Mouse (Mus musculus): ENCODE results near the gene Hhatl. TPM values are rescaled to one million over a fixed set of nuclear protein-coding genes. Genes with fewer than 3 reads are reported as not detected.

Hhatl gene
- total RNA-seq, 2 experiments from 2014 or later: 118 to 123 TPM

DNA sequence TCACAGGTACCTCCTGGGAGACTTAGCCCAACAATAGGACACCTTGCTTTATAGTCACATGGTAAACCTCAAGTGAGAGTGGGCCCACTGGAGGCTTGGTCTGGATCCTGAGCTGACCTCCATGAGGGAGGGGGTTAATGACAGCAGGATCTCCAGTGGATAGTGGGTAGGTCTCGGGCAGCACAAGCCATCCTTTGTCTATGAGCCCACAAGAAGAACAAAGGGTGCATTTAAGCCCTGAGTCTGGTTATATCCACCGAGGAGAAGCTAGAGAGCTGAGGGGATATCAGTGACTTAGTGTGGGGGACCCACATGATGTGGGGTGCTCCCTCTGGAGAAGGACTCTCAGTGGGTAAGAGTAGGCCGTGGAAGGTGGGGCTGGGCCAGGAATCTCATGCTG lies 16.2 kb upstream of the Hhatl start:
- no peak for DNase-seq (ENCODE audit: low spot score)
- intact Hi-C loops (cut with DNase I): no loop called here

DNA sequence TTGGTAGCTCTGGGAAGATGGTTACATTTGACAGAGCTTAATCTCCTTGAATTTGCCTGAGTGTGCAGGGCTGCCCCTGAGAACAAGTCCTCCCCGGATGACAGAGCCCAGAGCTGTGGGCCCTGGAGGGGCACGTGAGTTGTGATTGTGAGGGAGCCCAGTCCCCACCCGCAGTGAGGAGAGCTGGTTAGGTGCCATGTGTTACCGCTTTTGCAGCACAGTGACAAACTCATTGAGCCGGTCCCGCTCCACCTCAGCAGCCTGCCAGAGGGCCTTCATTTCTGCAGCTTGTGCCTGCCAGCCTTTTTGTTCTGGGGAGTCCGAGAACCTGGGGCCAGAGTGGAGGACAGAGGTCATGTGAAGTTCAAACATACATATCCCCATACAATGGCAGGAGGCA lies 15.6 kb upstream of the Hhatl start:
- DNase-seq (ENCODE audit: low spot score): no peak
- intact Hi-C loops (cut with DNase I): no loop called here

DNA sequence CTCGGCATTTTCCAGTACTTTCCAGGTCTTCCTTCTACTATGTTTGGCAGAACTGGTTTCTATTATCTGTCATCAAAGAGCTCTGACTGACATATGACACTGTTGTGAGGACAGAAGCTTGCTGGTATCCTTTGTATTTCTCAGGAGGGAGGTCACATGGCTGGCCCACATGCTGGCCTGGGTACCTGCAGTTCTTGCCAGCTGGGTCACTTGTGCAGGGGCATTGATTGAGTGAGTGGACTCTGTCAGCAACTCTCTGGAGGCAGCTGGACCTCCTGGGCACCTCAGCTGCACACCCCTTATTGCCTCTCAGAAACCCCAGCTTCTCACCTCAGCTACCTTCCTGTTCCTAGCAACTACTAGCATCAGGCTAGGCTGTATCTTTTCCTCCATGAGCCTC lies 15.2 kb upstream of the Hhatl start:
- no peak for DNase-seq (ENCODE audit: low spot score)
- intact Hi-C loops (cut with DNase I): no loop called here

DNA sequence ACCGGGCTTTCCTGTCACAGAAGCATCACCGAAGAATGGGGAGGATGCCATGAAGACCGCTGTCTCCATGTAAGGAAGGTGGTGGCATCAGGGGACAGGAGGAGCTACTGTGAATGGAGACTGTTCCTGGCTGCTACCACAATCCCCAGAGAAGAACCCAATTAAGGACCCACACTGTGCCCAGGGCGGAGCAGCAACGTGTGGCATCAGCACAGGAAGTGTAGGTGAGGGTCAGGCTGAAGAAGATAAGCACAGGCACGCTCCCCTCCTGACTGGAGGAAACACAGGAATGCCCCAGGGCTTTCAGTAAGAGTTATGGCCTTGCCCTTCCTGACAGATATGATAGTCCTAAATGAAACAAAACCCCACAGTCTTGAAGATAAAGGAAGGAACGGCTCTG lies 10.4 kb upstream of the Hhatl start:
- intact Hi-C loops (cut with DNase I): no loop called here
- DNase-seq (ENCODE audit: low spot score): no peak

DNA sequence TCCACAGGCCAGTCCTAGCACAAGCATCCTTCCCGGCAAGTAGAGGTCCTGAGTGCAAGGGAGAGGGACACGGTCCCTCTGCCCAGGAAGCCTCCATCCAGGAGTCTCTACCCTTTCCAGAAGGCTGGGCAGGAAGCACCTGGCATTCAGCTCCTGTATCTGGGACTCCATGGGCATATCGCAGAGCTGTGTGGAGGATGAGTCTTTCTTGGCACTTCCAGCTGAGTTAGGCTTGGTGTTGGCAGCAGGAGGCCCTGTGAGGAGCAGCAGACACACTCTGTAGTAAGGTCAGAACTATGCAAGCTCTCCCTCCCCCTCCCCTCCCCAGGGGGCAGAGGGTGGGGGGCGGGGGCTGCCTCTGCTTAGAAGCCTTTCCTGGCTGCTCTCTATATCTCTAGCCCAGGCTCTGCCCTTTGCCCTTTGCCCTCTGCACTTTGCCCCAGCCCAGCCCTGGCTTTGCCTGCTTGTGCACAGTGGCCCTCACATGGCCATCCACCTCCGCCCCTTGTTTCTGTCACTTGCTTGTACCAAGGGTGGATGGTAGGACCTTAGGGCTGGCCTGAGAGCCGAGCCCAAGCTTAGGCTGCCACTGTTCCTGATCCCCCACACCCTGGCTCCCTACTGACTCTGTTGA lies 6.7 kb upstream of the Hhatl start:
- intact Hi-C loops (cut with DNase I): no loop called here
- DNase-seq (ENCODE audit: low spot score): no peak

DNA sequence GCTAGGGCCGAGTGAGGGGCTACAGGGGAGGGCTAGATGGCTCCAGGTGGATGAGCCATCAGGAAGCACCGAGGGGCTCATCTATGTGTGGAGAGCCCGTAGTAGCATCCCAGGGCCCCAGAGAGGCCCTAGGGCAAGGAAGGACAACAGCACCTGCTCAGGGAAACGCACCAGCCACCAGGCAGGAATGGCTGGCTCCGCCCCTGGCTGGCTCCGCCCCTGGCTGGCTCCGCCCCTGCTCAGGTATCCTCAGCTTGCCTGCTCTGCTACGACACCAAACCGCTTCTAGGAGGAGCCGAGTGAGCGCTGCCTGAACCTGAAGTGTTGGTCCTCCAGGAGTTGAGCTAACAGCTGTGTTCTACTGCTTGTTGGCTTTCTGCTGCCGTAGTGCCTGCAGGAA lies 5.4 kb upstream of the Hhatl start:
- no peak for DNase-seq (ENCODE audit: low spot score)
- intact Hi-C loops (cut with DNase I): no loop called here

DNA sequence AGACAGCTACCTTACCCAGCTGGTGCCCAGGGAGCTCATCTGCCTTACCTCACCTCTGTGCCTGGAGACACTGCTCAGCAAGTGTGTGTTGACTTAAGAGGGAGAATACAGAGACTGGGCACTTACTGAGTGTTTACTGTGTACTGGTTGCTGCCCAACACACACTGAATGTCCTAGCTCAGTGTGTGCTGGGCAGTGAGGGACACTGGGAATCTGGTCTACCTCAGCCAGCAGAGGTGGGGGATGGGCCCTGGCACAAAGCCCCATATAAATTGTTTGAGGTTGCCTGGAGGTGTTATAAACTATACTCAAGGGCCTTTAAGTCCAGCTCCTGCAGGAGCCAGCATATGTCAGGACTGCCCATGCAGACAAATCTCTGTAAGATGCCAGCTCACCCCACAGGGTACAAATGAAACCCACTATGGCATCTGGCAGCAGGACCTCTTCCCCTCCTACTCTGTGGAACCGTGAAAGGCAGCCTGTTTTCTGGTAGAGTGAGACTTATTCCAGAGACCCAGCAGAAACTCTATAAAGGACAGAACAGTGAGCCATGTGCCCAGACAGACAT lies 2.7 kb upstream of the Hhatl start:
- no peak for DNase-seq (ENCODE audit: low spot score)
- intact Hi-C loops (cut with DNase I): no loop called here

DNA sequence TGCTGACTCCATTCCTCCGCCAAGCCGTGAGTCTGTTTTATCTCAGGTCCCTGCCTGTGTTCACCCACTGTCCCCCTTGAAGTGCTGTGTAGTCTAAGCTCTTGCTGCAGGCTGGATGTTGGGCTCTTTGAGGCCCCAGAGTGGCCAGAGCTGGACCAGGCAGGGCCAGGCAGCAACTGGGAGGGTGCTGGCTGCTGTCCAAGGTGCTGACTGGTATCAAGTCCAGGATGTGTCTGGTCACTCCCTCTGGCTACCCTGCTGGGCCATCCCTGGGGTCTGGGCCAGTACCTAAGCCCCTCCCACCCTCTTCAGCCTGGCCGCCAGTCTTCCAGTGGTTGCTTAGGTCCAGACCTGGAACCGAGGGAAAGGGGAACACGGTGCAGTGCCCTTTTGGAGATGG lies 1.1 kb downstream of the Hhatl start:
- peak; percentile 45 for DNase-seq (ENCODE audit: low spot score)
- intact Hi-C loops (cut with DNase I): no loop called here

DNA sequence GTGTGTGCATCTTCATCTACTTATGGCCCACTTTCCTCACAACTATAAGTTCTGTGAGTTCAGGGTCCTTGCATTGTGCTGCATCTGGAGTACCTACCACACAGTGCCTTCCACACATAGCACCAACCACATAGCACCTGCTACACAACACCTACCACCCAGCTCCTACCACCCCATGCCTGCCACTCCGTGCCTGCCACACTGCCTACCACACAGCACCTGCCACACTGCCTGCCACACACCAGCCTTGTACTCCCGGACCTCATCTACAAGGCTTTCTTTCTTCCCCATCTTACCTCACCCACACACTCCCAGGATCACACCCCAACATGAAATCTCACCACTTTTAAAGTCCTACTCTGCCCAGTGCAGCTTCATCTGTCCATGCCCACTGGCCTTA lies 5.9 kb downstream of the Hhatl start:
- no peak for DNase-seq (ENCODE audit: low spot score)
- intact Hi-C loops (cut with DNase I): no loop called here

DNA sequence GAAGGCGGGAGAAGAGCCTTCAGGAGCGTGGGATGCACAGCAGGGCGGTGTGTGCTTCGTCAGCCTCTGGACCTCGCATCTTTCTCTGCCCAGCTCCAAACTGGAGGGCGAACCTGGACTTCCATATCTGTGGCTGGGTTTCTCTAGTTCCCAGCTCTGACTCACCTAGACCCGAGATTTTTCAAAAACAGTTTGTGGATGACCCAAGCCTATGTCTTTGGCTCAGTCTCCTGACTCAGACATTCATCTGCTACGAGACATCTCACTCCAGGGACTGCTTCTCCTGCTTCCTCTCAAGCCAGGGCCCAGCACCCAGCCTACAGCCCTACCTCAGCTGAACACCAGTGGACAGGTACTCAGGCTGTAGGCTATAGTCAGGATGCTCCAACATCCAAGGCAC lies 7.0 kb downstream of the Hhatl start:
- no peak for DNase-seq (ENCODE audit: low spot score)
- intact Hi-C loops (cut with DNase I): no loop called here

DNA sequence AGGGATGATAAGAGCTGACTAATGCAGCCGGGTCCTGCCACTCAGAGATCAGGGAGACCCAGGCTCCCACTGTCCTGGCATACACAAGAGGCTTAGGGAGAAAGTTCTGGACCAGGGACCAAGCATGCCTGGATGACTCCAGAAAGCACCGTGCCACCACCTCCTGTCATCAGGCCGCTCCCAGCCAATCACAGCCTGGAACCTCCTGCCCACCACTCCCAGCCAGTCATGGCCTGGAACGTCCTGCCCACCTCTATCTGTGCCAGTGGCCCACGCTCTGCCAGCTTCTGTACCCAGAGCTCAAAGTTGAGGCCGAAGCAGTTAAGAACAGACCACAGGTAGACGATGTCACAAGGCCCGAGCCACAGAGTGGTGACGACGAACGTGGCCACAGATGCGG lies 7.5 kb downstream of the Hhatl start:
- intact Hi-C loops (cut with DNase I): no loop called here
- DNase-seq (ENCODE audit: low spot score): no peak

DNA sequence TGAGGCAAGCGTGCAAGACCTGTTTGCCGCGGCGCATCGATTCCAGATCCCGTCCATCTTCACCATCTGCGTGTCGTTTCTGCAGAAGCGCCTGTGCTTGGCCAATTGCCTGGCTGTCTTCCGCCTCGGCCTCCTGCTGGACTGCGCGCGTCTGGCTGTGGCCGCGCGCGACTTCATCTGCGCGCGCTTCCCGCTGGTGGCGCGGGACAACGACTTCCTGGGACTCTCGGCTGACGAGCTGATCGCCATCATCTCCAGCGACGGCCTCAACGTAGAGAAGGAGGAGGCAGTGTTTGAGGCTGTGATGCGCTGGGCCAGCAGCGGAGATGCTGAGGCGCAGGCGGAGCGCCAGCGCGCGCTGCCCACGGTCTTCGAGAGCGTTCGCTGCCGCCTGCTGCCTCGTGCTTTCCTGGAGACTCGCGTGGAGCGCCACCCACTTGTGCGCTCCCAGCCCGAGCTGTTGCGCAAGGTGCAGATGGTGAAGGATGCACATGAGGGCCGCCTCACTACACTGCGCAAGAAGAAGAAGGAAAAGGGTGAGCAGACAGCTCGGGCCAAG lies 14.2 kb downstream of the Hhatl start:
- intact Hi-C loops (cut with DNase I): no loop called here
- no peak for DNase-seq (ENCODE audit: low spot score)

DNA sequence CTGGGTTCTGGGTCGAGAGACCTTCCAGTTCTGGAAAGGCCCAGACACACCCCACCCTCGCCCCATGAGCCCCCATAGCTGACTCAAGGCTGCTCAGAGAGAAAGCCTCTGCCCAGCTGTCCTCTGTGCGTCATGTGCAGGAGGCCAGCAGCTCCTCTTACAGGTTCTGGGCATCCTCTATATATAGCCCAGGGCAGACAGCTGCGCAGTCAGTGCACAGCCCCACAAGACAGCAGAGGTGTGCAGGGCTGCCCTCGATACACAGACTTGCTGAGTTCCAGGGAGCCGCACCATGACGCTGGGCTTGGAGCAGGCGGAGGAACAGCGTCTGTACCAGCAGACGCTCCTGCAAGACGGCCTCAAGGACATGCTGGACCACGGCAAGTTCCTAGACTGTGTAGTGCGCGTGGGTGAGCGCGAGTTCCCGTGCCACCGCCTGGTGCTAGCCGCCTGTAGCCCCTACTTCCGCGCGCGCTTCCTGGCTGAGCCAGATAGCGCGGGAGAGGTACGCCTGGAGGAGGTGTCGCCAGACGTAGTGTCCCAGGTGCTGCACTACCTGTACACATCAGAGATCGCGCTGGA lies 14.7 kb downstream of the Hhatl start, which contains the start of gene Klhl40:
Gene Klhl40, plus strand, starts transcription at position 124 of the 582 bp plus-strand sequence.
- no peak for DNase-seq (ENCODE audit: low spot score)
- intact Hi-C loops (cut with DNase I): no loop called here

DNA sequence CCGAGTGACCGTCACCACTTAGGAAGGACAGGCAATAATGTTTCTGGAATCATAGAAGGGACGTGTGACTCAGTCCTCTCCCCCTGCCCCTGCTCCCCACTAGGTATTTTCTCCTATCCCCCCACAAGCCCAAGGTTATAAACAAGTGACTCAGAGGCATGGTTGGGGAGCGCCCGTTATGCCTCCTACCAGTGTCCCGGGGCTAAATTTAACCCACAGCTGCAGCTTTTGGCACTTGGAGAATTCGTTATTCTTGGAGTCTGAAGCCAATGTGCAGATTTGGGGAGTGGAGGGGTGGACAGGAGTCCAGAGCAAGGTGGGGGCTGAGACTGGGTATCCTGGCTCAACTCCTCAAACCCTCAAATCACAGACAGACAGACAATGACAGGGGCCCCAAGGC lies 15.8 kb downstream of the Hhatl start:
- intact Hi-C loops (cut with DNase I): no loop called here
- no peak for DNase-seq (ENCODE audit: low spot score)

DNA sequence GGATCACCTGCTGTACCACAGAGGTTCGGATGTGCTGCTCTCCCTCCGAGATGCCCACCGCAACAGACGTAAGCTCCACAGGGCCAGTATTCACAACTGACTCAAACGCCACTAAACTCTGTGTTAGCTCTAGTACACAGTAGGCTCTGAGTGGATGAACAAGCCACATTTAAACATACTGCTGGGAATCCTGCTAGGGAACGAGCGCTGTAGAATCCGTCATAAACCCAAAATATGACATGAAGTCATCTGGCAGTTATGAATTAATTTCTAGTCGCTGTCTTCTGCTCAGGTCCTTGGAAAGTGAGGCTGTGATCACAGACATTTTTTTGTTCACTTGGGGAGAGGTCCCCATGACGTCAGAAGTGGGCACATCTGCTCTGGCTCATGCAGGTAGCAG lies 16.4 kb downstream of the Hhatl start:
- DNase-seq (ENCODE audit: low spot score): no peak
- intact Hi-C loops (cut with DNase I): no loop called here

DNA sequence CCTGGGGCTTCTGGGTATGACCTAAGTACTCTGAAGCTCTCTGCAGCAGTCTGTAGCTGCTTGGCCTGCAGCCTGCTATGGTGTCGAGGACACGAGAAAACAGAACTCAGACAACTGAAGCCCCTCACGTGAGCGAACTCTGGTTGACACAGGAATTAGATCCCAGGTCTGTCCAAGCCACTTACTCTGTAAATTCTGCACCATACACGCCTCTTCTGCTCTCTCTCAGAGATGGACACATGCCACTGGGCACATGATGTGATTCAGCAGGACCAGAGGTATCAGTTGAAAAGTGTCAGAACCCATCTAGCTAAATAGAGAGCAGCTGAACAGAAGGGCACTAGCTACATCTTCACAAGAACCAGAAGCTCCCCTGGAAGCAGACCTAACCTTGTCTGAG lies 19.9 kb downstream of the Hhatl start:
- intact Hi-C loops (cut with DNase I): no loop called here

DNA sequence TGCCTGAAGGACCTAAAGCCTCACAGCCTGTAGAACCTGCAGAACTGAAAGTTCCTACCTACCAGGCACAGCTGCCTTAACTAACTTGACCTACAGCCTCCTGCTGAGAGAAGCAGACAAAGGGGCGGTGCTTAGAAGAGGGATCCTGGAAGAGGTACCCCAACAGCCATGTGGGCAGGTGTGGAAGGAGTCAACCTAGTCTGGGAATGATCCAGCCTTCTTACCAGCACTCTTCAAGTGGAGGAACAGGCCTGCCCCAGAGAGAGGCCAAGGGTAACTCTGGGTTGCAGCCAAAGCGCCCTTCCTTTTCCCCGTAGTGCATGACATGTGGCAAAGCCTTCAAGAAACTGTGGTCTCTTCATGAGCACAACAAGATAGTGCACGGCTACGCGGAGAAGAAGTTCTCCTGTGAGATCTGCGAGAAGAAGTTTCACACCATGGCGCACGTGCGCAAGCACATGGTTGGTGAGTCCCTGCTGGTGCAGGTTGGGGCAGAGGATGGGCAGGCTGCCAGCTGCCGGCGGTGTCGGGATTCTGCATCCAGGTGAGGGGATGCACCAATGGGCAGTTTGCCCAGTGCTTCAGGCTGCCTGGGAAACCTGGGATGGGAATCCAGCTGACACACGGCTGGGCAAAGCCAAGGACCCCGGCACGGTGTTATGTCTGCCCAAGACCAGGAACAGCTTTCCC lies 27.0 kb downstream of the Hhatl start:
- intact Hi-C loops (cut with DNase I): no loop called here
- no peak for DNase-seq (ENCODE audit: low spot score)

More for the DNA sequence above, 19.9 kb downstream of the Hhatl start:
- DNase-seq (ENCODE audit: low spot score): no peak

DNA sequence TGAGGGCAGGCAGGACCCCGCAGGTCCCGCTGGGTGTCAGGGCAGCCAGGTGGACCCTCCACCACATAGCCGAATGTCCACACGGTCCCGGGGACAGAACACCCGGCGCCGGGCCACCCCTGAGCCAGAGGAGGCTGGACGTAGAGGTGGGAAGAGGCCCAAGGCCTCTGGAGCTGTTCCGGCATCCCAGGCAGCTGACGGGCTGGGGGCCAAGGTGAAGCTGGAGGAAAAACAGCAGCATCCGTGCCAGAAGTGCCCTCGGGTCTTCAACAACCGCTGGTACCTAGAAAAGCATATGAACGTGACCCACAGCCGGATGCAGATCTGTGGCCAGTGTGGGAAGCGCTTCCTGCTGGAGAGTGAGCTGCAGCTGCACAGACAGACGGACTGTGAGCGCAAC lies 28.6 kb downstream of the Hhatl start:
- no peak for DNase-seq (ENCODE audit: low spot score)

DNA sequence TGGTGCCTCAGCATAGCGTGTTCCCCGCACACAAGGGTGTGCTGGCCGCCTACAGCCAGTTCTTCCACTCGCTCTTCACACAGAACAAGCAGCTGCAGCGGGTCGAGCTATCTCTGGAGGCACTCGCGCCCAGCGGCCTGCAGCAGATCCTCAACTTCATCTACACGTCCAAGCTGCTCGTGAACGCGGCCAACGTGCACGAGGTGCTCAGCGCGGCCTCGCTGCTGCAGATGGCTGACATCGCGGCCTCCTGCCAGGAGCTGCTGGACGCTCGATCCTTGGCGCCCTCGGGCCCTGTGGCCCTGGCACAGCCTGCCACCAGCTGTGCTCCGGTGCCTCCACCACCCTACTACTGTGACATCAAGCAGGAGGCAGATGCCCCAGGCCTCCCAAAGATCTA lies 29.5 kb downstream of the Hhatl start:
- intact Hi-C loops (cut with DNase I): loop anchor here (5.0 kb wide), 1 partner anchor 70 kb away; no protein-coding TSS in a partner anchor
- DNase-seq (ENCODE audit: low spot score): no peak

More for the DNA sequence above, 28.6 kb downstream of the Hhatl start:
- intact Hi-C loops (cut with DNase I): loop anchor here (5.0 kb wide), 1 partner anchor 69 kb away; no protein-coding TSS in a partner anchor

DNA sequence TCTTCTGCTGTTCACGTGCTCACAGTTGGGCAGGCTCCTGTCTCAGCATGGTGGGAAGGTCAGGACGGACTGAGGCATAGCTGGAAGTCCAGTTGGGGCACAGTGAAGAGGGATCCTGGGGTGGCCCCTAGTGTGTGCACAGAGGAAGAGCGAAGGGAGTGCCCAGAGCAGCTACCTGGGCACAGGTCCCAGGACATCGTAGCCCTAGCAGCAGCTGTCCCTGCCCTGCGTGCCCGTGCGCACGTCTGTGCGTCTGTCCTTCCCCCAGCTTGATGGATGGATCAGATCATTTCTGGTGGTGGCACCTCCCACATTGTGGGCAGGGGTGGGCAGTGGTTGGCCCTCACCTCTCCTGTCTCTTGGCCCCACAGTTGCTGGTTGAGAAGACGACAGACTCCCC lies 30.1 kb downstream of the Hhatl start:
- intact Hi-C loops (cut with DNase I): loop anchor here (5.0 kb wide), 1 partner anchor 70 kb away; no protein-coding TSS in a partner anchor
- no peak for DNase-seq (ENCODE audit: low spot score)

DNA sequence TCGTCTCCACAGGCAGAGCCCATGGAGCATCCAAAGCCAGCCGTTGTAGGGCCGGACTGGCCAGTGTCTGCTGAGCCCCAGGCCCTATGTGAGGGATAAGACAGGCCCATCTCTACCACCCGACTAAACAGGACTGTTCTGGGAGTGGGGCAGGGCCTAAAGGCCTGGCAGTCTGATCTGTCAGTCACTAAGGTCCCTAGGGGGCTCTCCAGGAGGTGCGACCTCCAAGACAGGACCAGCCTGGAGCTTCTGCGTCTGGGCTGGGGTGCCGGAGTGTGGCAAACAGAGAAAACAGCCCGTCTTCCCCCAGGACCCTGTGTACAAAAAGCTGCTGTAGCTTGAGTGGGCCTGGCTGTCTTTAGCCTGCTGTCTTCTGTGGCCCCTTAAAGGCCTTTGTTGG lies 30.5 kb downstream of the Hhatl start:
- intact Hi-C loops (cut with DNase I): loop anchor here (5.0 kb wide), 1 partner anchor 71 kb away; no protein-coding TSS in a partner anchor
- DNase-seq (ENCODE audit: low spot score): no peak
